In the genomic region with DNA sequence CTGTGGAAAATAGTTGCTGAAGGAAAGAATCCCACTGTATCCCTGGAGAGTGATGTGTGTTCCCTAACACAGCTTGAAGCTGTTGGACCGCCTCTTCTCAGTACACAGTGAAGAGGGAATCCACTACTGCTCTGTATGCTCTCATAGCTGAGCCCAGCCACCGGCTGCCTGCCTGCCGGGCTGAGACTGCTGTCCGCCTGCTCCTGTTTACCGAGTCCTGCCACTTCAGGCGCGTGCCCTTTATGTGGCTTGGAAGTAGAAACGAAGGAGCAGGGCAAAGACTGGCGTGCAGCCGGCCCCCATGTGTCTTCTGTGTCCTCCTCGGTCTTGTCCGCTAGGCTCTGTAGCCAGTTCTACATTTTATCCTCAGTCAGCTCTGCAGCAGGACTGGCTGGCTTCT, we compare ENCODE assay signal across 8 mouse cellular contexts. TPM values are rescaled to one million over a fixed set of nuclear protein-coding genes. Genes with fewer than 3 reads are reported as not detected.
A peak's percentile ranks its signal among the peaks of the same experiment; 100 is the strongest.
DNase-seq lines count a peak whose midpoint lies in the region; ATAC-seq and TF ChIP-seq lines count a peak whose summit lies in the region.

No protein-coding gene starts in this region.

- no peak for TF ChIP-seq CTCF in intestine, postnatal 0 days (IDR thresholded peaks at IDR 0.05; ENCODE audit: low read depth)
- TF ChIP-seq CTCF in heart, postnatal 0 days (IDR thresholded peaks at IDR 0.05; ENCODE audit: low read depth), result no peak

- H3K27ac ChIP-seq in intestine, embryonic 14.5 days (ENCODE audit: low read depth), result no peak overlapping the region
- H3K27ac ChIP-seq in intestine, postnatal 0 days (ENCODE audit: low read depth, low read length), result no peak overlapping the region
- peak overlapping the region; percentile 52; the same call in 1 of the 2 replicates for H3K27ac ChIP-seq in heart, postnatal 0 days (ENCODE audit: low read depth)
- H3K27ac ChIP-seq in midbrain, embryonic 11.5 days (ENCODE audit: low read depth, low read length), result no peak overlapping the region

- peak; percentile 57 for DNase-seq in intestine, embryonic 14.5 days (ENCODE audit: low spot score)
- peak; percentile 44 for DNase-seq in embryo, embryonic 10.5 days (ENCODE audit: low spot score)
- peak; percentile 50 for DNase-seq in heart, postnatal 0 days (ENCODE audit: low spot score)
- DNase-seq in midbrain, embryonic 11.5 days (ENCODE audit: low spot score, missing footprints), result peak; percentile 84
- no peak for DNase-seq in urinary bladder, postnatal 25 days (ENCODE audit: low spot score)
- no peak for DNase-seq in kidney, postnatal 25 days
- DNase-seq in adrenal gland, postnatal 4 days (ENCODE audit: low spot score in 2 of 2), result no peak

- no peak for TF ChIP-seq EP300 in heart, postnatal 0 days (IDR thresholded peaks at IDR 0.05; ENCODE audit: low read depth)

- no peaks in the 10 kb centered on the region for H3K9me3 ChIP-seq in intestine, embryonic 14.5 days (ENCODE audit: control insufficient read depth, low read length)
- no peaks in the 10 kb centered on the region for H3K9me3 ChIP-seq in intestine, postnatal 0 days (ENCODE audit: control insufficient read depth)
- no peaks in the 10 kb centered on the region for H3K9me3 ChIP-seq in heart, postnatal 0 days (replicated peaks; ENCODE audit: control insufficient read depth, low read length)
- no peaks in the 10 kb centered on the region for H3K9me3 ChIP-seq in midbrain, embryonic 11.5 days (ENCODE audit: control insufficient read depth, low read length)

- 39% methylated on average over 12 of the region's 12 CpGs for WGBS in intestine, embryonic 14.5 days
- WGBS in intestine, postnatal 0 days, result 40% methylated on average over 12 of the region's 12 CpGs
- 29% methylated on average over 12 of the region's 12 CpGs for WGBS in heart, postnatal 0 days
- WGBS in midbrain, embryonic 11.5 days, result 32% methylated on average over 12 of the region's 12 CpGs

- ATAC-seq in intestine, embryonic 14.5 days (replicated peaks; ENCODE audit: low FRiP score, low TSS enrichment, low read depth), result no peak
- ATAC-seq in intestine, postnatal 0 days, result no peak
- ATAC-seq in heart, postnatal 0 days (ENCODE audit: insufficient read depth, low read depth), result peak; percentile 67; the same call in 1 of the 2 replicates
- peak; percentile 66; the same call in 1 of the 2 replicates for ATAC-seq in midbrain, embryonic 11.5 days (ENCODE audit: low FRiP score)

- no peak overlapping the region for H3K9ac ChIP-seq in intestine, embryonic 14.5 days (ENCODE audit: low read length)
- no peak overlapping the region for H3K9ac ChIP-seq in intestine, postnatal 0 days (ENCODE audit: low read depth, low read length)
- 0 out of 2 replicates have a peak overlapping the region, but pooled peaks have one; percentile 35 for H3K9ac ChIP-seq in heart, postnatal 0 days (replicated peaks; ENCODE audit: low read depth, low read length)
- no peak overlapping the region for H3K9ac ChIP-seq in midbrain, embryonic 11.5 days (ENCODE audit: low read length)

- H3K4me1 ChIP-seq in intestine, embryonic 14.5 days (replicated peaks; ENCODE audit: control insufficient read depth, insufficient read depth, low read length), result peaks cover 9% of the 10 kb centered on the region
- no peaks in the 10 kb centered on the region for H3K4me1 ChIP-seq in intestine, postnatal 0 days (replicated peaks; ENCODE audit: control insufficient read depth, insufficient read depth, low read length)
- H3K4me1 ChIP-seq in heart, postnatal 0 days (ENCODE audit: control insufficient read depth, insufficient read depth), result no peaks in the 10 kb centered on the region
- H3K4me1 ChIP-seq in midbrain, embryonic 11.5 days (ENCODE audit: control insufficient read depth, insufficient read depth, low read length), result no peaks in the 10 kb centered on the region

- H3K36me3 ChIP-seq in intestine, embryonic 14.5 days (ENCODE audit: control insufficient read depth, insufficient read depth, low read length), result no peaks in the 10 kb centered on the region
- H3K36me3 ChIP-seq in intestine, postnatal 0 days (ENCODE audit: control insufficient read depth, insufficient read depth), result no peaks in the 10 kb centered on the region
- no peaks in the 10 kb centered on the region for H3K36me3 ChIP-seq in heart, postnatal 0 days (replicated peaks; ENCODE audit: control insufficient read depth, insufficient read depth, low read length)
- no peaks in the 10 kb centered on the region for H3K36me3 ChIP-seq in midbrain, embryonic 11.5 days (ENCODE audit: control insufficient read depth, insufficient read depth, low read length)

- H3K4me2 ChIP-seq in intestine, embryonic 14.5 days (ENCODE audit: low read length), result no peak overlapping the region
- H3K4me2 ChIP-seq in intestine, postnatal 0 days (replicated peaks; ENCODE audit: low read depth), result no peak overlapping the region
- H3K4me2 ChIP-seq in heart, postnatal 0 days (ENCODE audit: low read depth, low read length), result peak overlapping the region; percentile 43
- H3K4me2 ChIP-seq in midbrain, embryonic 11.5 days, result no peak overlapping the region

- no peak overlapping the region for H3K4me3 ChIP-seq in intestine, embryonic 14.5 days (ENCODE audit: low read depth, low read length)
- H3K4me3 ChIP-seq in intestine, postnatal 0 days (ENCODE audit: low read depth, low read length), result no peak overlapping the region
- no peak overlapping the region for H3K4me3 ChIP-seq in heart, postnatal 0 days (ENCODE audit: low read depth, low read length)
- no peak overlapping the region for H3K4me3 ChIP-seq in midbrain, embryonic 11.5 days (ENCODE audit: low read depth, low read length)

- no peaks in the 10 kb centered on the region for H3K27me3 ChIP-seq in intestine, embryonic 14.5 days (replicated peaks; ENCODE audit: control insufficient read depth, insufficient read depth, low read length)
- H3K27me3 ChIP-seq in intestine, postnatal 0 days (replicated peaks; ENCODE audit: control insufficient read depth, insufficient read depth, low read length), result no peaks in the 10 kb centered on the region
- no peaks in the 10 kb centered on the region for H3K27me3 ChIP-seq in heart, postnatal 0 days (ENCODE audit: control insufficient read depth, insufficient read depth, low read length)
- no peaks in the 10 kb centered on the region for H3K27me3 ChIP-seq in midbrain, embryonic 11.5 days (ENCODE audit: control insufficient read depth, insufficient read depth, low read length)

RNA-seq across cellular contexts. Expression of a gene that starts 34.5 kb away (rescaled TPM):
- 77.6 and 83.4 TPM in 2 replicates for polyA plus RNA-seq in intestine, embryonic 14.5 days (2014; fragmentation: Nextera tagmentation; extraction: Ambion mirVana)
- 91.0 and 98.5 TPM in 2 replicates for polyA plus RNA-seq in intestine, postnatal 0 days (2015; fragmentation: Nextera tagmentation; extraction: Ambion mirVana)
- 88.7 and 129 TPM in 2 replicates for total RNA-seq in heart, postnatal 0 days (2014; rRNA removed; ENCODE audit: low replicate concordance)
- polyA plus RNA-seq in heart, postnatal 0 days (2015; fragmentation: Nextera tagmentation; extraction: Ambion mirVana), result 89.4 and 101 TPM in 2 replicates
- 19.1 and 20.1 TPM in 2 replicates for polyA plus RNA-seq in midbrain, embryonic 11.5 days (2014; fragmentation: Nextera tagmentation; extraction: Ambion mirVana)
- 100 to 1,000 TPM; 194 to 213 TPM for total RNA-seq in adrenal gland, postnatal 4 days (2021)

Comparison
In these comparisons a context has a peak if more than half of its experiments do, and no peak if none do; other contexts are left out.
1. ATAC-seq: peak in heart, postnatal 0 days (single experiment) and midbrain, embryonic 11.5 days (single experiment); none in intestine, embryonic 14.5 days (single experiment) and intestine, postnatal 0 days (single experiment).
2. DNase-seq: peak in intestine, embryonic 14.5 days (single experiment), embryo, embryonic 10.5 days (single experiment), heart, postnatal 0 days (single experiment) and midbrain, embryonic 11.5 days (single experiment); none in urinary bladder, postnatal 25 days (single experiment), kidney, postnatal 25 days (0 of 2) and adrenal gland, postnatal 4 days (0 of 2).